Mouse (Mus musculus): Measurements from ENCODE around the gene Gm8206. TPM values are rescaled to one million over a fixed set of nuclear protein-coding genes. Genes with fewer than 3 reads are reported as not detected.
"Not testable (repeated sequence)": the region's sequence is repeated elsewhere in the genome, so short reads cannot be mapped to it uniquely, and the experiment has no call there.

The Gm8206 gene
- total RNA-seq (2021), result 1 to 10 TPM in 1 of 2 experiments, under 1 TPM in 1; 0.41 to 1.1 TPM

DNA sequence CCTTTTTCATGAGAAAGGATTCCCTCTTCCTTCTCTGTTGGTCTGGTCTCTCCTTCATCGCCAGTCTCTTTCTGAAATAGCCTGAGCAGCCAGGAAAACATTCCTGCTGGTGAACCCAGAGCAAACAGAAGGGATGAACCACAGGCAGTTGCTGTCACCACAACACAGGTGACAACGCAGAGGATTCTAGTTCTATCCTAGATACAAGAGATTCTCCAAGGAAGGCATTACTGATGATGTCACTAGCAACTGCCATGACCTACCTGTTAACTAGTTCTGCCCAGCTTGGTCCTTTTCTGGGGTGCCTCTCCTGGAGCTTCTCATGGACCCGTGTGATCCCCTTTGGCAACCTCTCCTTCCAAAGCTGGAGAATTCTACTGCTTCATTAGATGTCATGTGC, at the start of gene Gm8206:
Gm8206 (minus strand) TSS at position 101 of the 400 bp plus-strand sequence.
- DNase-seq (ENCODE audit: extremely low spot score in 1 of 2, low spot score in 2 of 2); intact Hi-C loops (cut with DNase I): not testable (repeated sequence)

DNA sequence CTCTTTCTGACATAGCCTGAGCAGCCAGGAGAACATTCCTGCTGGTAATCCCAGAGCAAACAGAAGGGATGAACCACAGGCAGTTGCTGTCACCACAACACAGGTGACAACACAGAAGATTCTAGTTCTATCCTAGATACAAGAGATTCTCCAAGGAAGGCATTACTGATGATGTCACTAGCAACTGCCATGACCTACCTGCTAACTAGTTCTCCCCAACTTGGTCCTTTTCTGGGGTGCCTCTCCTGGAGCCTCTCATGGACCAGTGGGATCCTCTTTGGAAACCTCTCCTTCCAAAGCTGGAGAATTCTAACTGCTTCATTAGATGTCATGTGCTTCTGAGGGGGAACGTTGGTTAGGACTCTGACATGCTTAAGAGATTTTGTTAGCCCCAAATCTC, 32.0 kb upstream of the Gm8206 start, which contains the start of gene Gm3476:
Gm3476 (minus strand) TSS at position 101 of the 400 bp plus-strand sequence.
- DNase-seq (ENCODE audit: extremely low spot score in 1 of 2, low spot score in 2 of 2); intact Hi-C loops (cut with DNase I): not testable (repeated sequence)

DNA sequence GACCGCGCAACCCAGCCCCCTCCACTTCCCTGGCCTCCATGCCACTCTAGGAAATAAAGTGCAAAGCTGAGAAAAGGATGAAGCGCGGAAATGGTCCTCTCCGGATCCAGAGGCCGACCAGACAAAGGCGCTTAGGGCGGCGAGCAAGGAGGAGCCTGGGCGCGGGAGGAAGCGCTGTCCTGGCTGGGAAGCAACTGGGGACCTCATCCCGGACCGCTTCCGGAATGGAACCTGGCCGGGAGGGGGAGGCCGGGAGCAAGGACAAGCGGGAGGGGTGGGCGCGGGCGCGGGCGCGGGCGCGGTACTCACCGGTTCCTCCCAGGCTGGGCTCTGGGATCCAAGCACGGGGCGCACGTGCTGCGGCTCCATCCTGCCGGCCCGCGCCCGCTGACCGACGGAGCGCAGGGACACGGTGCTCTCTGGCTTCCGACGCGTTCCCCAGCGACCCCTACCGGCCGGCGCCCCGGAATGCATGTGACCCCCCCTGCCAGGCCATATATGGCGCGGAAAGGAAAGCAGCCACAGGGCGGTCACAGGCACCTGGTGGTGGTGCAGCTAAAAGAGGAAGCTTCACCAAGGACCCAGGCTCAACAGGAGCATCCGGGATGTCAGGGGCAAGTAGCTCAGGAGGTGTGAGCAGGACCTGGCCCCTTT, 14.7 kb upstream of the Gm8206 start, which contains the start of gene Gm3468:
Gm3468 (minus strand) TSS at position 394 of the 654 bp plus-strand sequence.
- intact Hi-C loops (cut with DNase I), result not testable (repeated sequence)

DNA sequence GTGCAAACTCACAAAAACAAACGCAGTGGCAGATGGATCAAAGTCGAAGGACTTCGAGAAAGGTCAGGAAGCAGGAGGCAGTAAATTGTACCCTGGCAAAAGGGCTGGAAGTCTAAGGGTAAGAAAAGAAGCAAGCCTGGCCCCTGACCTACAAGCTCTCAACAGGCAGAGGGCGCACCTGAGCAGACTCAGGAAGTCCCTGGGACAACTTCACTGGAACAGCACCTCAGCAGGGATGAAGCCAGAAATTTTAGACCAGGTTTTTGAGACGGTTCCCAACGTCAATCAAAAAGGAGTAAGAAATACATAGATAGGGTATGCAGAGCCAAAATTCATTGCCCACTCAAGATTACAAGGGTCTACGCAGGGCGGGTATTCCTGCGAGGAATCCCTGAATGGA, 13.8 kb upstream of the Gm8206 start:
- DNase-seq (ENCODE audit: extremely low spot score in 1 of 2, low spot score in 2 of 2); intact Hi-C loops (cut with DNase I): not testable (repeated sequence)

More for the DNA sequence above, 14.7 kb upstream of the Gm8206 start, which contains the start of gene Gm3468:
- DNase-seq (ENCODE audit: extremely low spot score in 1 of 2, low spot score in 2 of 2), result peak; percentile 11 to 56

DNA sequence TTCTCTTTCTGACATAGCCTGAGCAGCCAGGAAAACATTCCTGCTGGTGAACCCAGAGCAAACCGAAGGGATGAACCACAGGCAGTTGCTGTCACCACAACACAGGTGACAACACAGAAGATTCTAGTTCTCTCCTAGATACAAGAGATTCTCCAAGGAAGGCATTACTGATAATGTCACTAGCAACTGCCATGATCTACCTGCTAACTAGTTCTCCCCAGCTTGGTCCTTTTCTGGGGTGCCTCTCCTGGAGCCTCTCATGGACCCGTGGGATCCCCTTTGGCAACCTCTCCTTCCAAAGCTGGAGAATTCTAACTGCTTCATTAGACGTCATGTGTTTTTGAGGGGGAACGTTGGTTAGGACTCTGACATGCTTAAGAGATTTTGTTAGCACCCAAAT, 35.6 kb downstream of the Gm8206 start, which contains the start of gene Gm6337:
Gm6337 (minus strand) TSS at position 101 of the 400 bp plus-strand sequence.
- intact Hi-C loops (cut with DNase I); DNase-seq (ENCODE audit: extremely low spot score in 1 of 2, low spot score in 2 of 2): not testable (repeated sequence)

DNA sequence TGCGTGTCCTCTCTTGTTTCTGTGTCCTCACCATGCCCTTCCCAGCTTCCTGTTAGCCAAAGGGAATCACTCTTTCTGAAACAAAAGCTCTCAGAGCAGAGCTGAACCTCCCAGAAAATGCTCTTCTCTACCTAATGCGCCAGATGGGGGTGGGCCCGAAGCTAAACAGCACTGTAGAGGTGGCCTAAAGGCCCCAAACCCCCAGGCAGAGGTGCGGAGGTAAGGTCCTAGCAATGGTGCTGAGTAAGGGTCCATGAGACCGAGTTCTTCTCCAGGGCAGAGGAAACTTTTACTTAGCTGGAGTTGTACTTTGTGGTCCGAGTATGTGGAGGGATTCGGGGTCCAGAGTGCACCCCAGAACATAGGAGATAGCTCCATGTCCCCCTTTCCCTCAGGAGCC, 106.6 kb downstream of the Gm8206 start:
- DNase-seq (ENCODE audit: extremely low spot score in 1 of 2, low spot score in 2 of 2), result peak in 1 of 2 experiments; percentile 25
- intact Hi-C loops (cut with DNase I), result not testable (repeated sequence)

DNA sequence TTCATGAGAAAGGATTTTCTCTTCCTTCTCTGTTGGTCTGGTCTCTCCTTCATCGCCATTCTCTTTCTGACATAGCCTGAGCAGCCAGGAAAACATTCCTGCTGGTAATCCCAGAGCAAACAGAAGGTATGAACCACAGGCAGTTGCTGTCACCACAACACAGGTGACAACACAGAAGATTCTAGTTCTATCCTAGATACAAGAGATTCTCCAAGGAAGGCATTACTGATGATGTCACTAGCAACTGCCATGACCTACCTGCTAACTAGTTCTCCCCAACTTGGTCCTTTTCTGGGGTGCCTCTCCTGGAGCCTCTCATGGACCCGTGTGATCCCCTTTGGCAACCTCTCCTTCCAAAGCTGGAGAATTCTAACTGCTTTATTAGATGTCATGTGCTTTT, 114.7 kb downstream of the Gm8206 start, which contains the start of gene Gm3453:
Gm3453 (minus strand) TSS at position 101 of the 400 bp plus-strand sequence.
- intact Hi-C loops (cut with DNase I); DNase-seq (ENCODE audit: extremely low spot score in 1 of 2, low spot score in 2 of 2): not testable (repeated sequence)

Other genes with a start within 250 kb of the Gm8206 start
- 1 to 10 TPM in 1 of 2 experiments, under 1 TPM in 1; 0.83 to 1.5 TPM for gene Gm8237, start 213.6 kb downstream of the Gm8206 start, total RNA-seq (2021)
- gene Gm3248, start 132.2 kb downstream of the Gm8206 start, total RNA-seq (2021), result under 1 TPM; 0.97 TPM
- gene Gm3453, start 114.8 kb downstream of the Gm8206 start, total RNA-seq (2021), result not detected
- gene Gm6337, start 35.7 kb downstream of the Gm8206 start, total RNA-seq (2021), result not detected
- 1 to 10 TPM; 2.7 TPM for gene Gm3468, start 14.7 kb upstream of the Gm8206 start, total RNA-seq (2021)
- gene Gm3476, start 31.9 kb upstream of the Gm8206 start, total RNA-seq (2021), result under 1 TPM in 1 of 2 experiments, not detected in 1; 0.19 TPM
- gene Gm21560, start 125.3 kb upstream of the Gm8206 start, total RNA-seq (2021), result 1 to 10 TPM; 1.7 to 2.4 TPM
- 1 to 10 TPM; 3.6 to 5.2 TPM for gene Gm3411, start 193.3 kb upstream of the Gm8206 start, total RNA-seq (2021)
- gene Gm21103, start 210.9 kb upstream of the Gm8206 start, total RNA-seq (2021), result not detected
- gene Gm3618, start 249.7 kb upstream of the Gm8206 start, total RNA-seq (2021), result not detected

Data from left cerebral cortex, postnatal 10 days (tissue).